Mouse (Mus musculus) liver, embryonic 14.5 days (tissue): ENCODE measurements around the gene Ssr3.

Source experiments
- CTCF ChIP-seq: IDR thresholded peaks from 2 replicates; pipeline ENCODE4 v1.5.1; 2016; ENCODE audit warnings: antibody characterized with exemption, low read depth, control low read depth
- EP300 ChIP-seq: IDR thresholded peaks from 2 replicates; pipeline ENCODE4 v1.6.1; 2016; ENCODE audit warnings: antibody characterized with exemption, low read depth

- TF ChIP-seq CTCF: no peak
- no peak for TF ChIP-seq EP300
Measured at GRCm38 (mm10) chr3:65355479-65355878, 36.9 kb downstream of the Ssr3 start.
